Mouse (Mus musculus) splenic B cell, adult 2 months (primary cell): Measurements from ENCODE around the gene Trim27.

Experiments
- DNase-seq: peaks from one replicate; pipeline ENCODE4 v3.0.0-alpha.2; 2011; ENCODE audit warnings: low read depth, low spot score
- H3K27me3 ChIP-seq: 2 replicates; pipeline ENCODE4 v1.6.1; 2012; ENCODE audit warnings: mild to moderate bottlenecking, low read length, moderate library complexity, mixed read lengths; ENCODE audit not compliant: control insufficient read depth, poor library complexity, insufficient read depth, severe bottlenecking
- H3K36me3 ChIP-seq: 2 replicates; pipeline ENCODE4 v1.6.1; 2012; ENCODE audit warnings: mild to moderate bottlenecking, low read length, moderate library complexity, mixed read lengths; ENCODE audit not compliant: control insufficient read depth, poor library complexity, insufficient read depth, severe bottlenecking

The Trim27 gene

GRCm38 (mm10) chr13:21183066-21183465 is 3.8 kb downstream of the Trim27 start:
- Histone ChIP-seq H3K27me3 (no peaks in the 10 kb centered on the region), H3K36me3 (peaks cover 7% of the 10 kb centered on the region; the same call in 1 of the 2 replicates)
- DNase-seq: no peak

GRCm38 (mm10) chr13:21183661-21184060 is 4.4 kb downstream of the Trim27 start:
- no peaks in the 10 kb centered on the region for H3K27me3 ChIP-seq
- peaks cover 10% of the 10 kb centered on the region; the same call in 1 of the 2 replicates for H3K36me3 ChIP-seq
- DNase-seq: no peak

- no peaks in the 10 kb centered on the region for H3K27me3 ChIP-seq
- H3K36me3 ChIP-seq: peaks cover 15% of the 10 kb centered on the region
- no peak for DNase-seq
Observed at GRCm38 (mm10) chr13:21185521-21185920, 6.3 kb downstream of the Trim27 start.

- H3K36me3 ChIP-seq: peaks cover 10% of the 10 kb centered on the region
- no peak for DNase-seq
- H3K27me3 ChIP-seq: no peaks in the 10 kb centered on the region
Observed at GRCm38 (mm10) chr13:21195406-21196228, 16.4 kb downstream of the Trim27 start.

GRCm38 (mm10) chr13:21197721-21198120 is 18.5 kb downstream of the Trim27 start:
- peaks cover 2% of the 10 kb centered on the region for H3K36me3 ChIP-seq
- no peaks in the 10 kb centered on the region for H3K27me3 ChIP-seq
- DNase-seq: no peak

GRCm38 (mm10) chr13:21198313-21198712 is 19.1 kb downstream of the Trim27 start:
- Histone ChIP-seq H3K36me3 (peaks cover 2% of the 10 kb centered on the region), H3K27me3 (no peaks in the 10 kb centered on the region; the same call in 1 of the 2 replicates)
- no peak for DNase-seq

- DNase-seq: no peak
- H3K36me3 ChIP-seq: peaks cover 2% of the 10 kb centered on the region; the same call in 1 of the 2 replicates
- no peaks in the 10 kb centered on the region; the same call in 1 of the 2 replicates for H3K27me3 ChIP-seq
Observed at GRCm38 (mm10) chr13:21199046-21200028, 20.1 kb downstream of the Trim27 start.

- no peaks in the 10 kb centered on the region; the same call in 1 of the 2 replicates for H3K27me3 ChIP-seq
- peak; percentile 95 for DNase-seq
- H3K36me3 ChIP-seq: no peaks in the 10 kb centered on the region
Observed at GRCm38 (mm10) chr13:21200043-21200999, 21.1 kb downstream of the Trim27 start.

- Histone ChIP-seq H3K36me3 (no peaks in the 10 kb centered on the region), H3K27me3 (no peaks in the 10 kb centered on the region)
- DNase-seq: peak; percentile 34
Observed at GRCm38 (mm10) chr13:21215275-21215983, 36.2 kb downstream of the Trim27 start.

GRCm38 (mm10) chr13:21216781-21217180 is 37.5 kb downstream of the Trim27 start:
- Histone ChIP-seq H3K27me3 (no peaks in the 10 kb centered on the region), H3K36me3 (no peaks in the 10 kb centered on the region)
- no peak for DNase-seq

- DNase-seq: no peak
- Histone ChIP-seq H3K36me3 (no peaks in the 10 kb centered on the region), H3K27me3 (no peaks in the 10 kb centered on the region; the same call in 1 of the 2 replicates)
Observed at GRCm38 (mm10) chr13:21221656-21222462, 42.6 kb downstream of the Trim27 start.

- peak; percentile 70 for DNase-seq
- Histone ChIP-seq H3K27me3 (no peaks in the 10 kb centered on the region; the same call in 1 of the 2 replicates), H3K36me3 (no peaks in the 10 kb centered on the region)
Observed at GRCm38 (mm10) chr13:21222463-21223022, 43.3 kb downstream of the Trim27 start.
